Mouse (Mus musculus): ENCODE data around the gene Pnmal1.

Gene Pnmal1

DNA sequence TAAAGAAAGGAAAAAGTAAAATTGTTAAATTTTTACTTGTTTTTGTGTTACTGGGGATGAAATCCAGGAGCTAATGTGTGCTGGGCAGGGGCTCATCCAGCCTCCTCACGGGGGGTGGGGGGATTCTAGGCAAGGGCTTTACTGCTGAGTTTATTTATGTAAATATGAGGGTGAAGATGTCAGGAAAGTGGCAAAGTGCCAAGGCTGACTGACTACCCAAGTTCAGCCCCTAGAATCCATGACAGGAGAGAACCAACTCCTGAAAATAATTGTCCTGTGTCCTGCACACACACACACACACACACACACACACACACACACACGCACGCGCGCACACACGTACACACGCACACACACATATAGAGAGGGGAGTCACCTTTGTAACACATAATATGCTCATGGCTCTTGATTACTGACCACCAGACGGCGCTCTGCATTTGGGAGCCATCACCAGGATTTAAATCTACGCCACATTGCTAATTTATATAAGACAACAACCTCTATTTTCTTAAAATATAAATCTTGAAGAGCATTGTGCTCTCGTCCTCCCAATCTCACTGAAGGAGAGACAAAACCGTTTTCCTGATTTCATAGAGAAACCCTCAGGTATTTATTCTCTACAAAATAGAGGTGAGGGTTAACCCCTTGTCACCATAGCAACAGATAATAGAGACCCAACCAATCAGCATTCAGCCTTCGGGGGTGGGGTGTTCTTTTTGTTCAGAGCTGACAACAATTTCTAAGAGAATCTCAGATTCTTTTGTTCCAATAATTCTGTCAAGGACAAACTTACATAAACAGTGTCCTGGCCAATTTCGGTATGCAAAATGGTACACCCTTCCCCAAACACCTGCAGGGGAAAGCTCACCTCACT, 26.5 kb upstream of the Pnmal1 start:
- H3K4me3 ChIP-seq (replicated peaks; ENCODE audit: low read length): no peak overlapping the region
- H3K9me3 ChIP-seq (ENCODE audit: low read length): no peaks in the 10 kb centered on the region
- H3K27me3 ChIP-seq (ENCODE audit: insufficient read depth, low read length): no peaks in the 10 kb centered on the region
- no peaks in the 10 kb centered on the region for H3K36me3 ChIP-seq (ENCODE audit: insufficient read depth, low read length)
- TF ChIP-seq POU5F1 (IDR thresholded peaks at IDR 0.05; ENCODE audit: borderline replicate concordance, low read length): no peak
- peak; percentile 11; the same call in 1 of the 2 replicates for TF ChIP-seq CTCF (conservative IDR thresholded peaks at IDR 0.05; ENCODE audit: low read length)
- no peak for TF ChIP-seq NANOG (IDR thresholded peaks at IDR 0.05; ENCODE audit: borderline replicate concordance, low read length)
- peaks cover 19% of the 10 kb centered on the region for H3K4me1 ChIP-seq (replicated peaks; ENCODE audit: low read depth, low read length)

DNA sequence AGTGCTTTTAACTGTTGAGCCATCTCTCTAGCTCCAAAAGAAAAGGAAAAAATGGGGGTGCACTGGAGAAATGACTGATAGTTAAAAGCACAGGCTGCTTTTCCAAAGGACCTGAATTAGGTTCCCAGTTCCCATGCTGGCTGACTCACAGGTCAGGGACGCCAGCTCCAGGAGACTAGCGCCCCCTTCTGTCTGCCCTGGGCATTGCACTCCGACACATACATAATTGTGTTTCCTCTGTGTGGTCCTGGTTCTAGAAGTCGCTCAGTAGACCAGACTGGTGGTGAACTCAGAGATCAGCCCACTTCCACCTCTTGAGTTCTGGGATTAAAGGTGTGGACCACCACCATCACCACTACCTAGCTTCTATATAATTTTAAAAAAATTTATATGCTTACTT, 22.2 kb upstream of the Pnmal1 start:
- no peaks in the 10 kb centered on the region for H3K9me3 ChIP-seq (ENCODE audit: low read length)

DNA sequence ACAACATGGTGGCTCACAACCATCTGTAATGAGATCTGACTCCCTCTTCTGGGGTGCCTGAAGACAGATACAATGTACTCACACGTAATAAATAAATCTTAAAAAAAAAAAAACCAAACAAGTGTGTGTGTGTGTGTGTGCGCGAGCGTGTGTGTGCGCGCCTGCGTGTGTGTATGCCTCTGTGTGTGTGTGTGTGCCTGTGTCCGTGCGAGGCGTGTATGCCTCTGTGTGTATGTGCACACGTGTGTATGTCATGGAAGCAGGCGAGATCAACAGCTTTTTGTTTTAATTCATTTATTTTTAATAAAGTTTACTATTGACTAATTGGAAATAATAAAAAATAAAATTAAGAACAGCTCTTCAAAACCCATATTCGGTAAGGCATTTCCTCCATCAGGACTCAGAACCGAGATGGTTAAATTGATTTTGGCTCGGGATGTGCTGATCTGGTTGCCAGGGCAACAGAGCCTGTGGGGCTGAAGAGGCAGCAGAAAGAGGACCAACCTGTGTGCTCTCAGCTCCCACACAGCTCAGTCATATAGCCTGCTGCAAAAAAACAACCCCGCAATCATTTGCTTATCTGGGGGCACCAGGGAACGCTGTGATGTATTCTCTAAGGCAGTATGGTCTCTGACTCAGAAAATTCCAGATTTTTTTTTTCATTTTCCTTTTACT, 21.2 kb upstream of the Pnmal1 start:
- Histone ChIP-seq H3K4me1 (replicated peaks; ENCODE audit: low read depth, low read length) (peaks cover 12% of the 10 kb centered on the region), H3K9me3 (ENCODE audit: low read length) (no peaks in the 10 kb centered on the region), H3K27me3 (ENCODE audit: insufficient read depth, low read length) (peaks cover 7% of the 10 kb centered on the region), H3K4me3 (replicated peaks; ENCODE audit: low read length) (no peak overlapping the region), H3K36me3 (ENCODE audit: insufficient read depth, low read length) (no peaks in the 10 kb centered on the region)
- TF ChIP-seq POU5F1 (IDR thresholded peaks at IDR 0.05; ENCODE audit: borderline replicate concordance, low read length): no peak
- TF ChIP-seq CTCF (conservative IDR thresholded peaks at IDR 0.05; ENCODE audit: low read length): no peak
- TF ChIP-seq NANOG (IDR thresholded peaks at IDR 0.05; ENCODE audit: borderline replicate concordance, low read length): no peak

More for the DNA sequence above, 22.2 kb upstream of the Pnmal1 start:
- peak; percentile 95 for TF ChIP-seq CTCF (conservative IDR thresholded peaks at IDR 0.05; ENCODE audit: low read length)
- no peak for TF ChIP-seq POU5F1 (IDR thresholded peaks at IDR 0.05; ENCODE audit: borderline replicate concordance, low read length)
- H3K27me3 ChIP-seq (ENCODE audit: insufficient read depth, low read length): peaks cover 7% of the 10 kb centered on the region
- no peaks in the 10 kb centered on the region for H3K36me3 ChIP-seq (ENCODE audit: insufficient read depth, low read length)
- peaks cover 13% of the 10 kb centered on the region for H3K4me1 ChIP-seq (replicated peaks; ENCODE audit: low read depth, low read length)
- no peak overlapping the region for H3K4me3 ChIP-seq (replicated peaks; ENCODE audit: low read length)

DNA sequence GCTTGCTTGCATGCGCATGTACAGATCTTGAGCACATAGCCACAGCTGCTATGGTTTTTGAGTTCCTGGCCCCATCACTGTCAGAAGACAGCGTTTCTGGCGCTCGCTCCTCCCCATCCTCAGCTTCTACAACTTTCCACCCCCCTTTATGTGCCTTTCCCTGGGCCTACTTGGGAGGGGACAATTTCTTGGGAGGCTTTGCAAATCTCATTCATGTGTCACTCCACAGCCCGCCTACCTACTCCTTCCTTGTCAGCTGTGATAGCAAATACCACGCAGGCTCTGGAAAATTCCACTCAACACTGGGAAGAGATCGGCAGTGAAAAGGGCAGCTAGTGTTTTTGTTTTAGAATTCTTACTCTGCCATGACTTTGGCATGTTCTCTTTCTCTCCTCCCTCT, 19.2 kb upstream of the Pnmal1 start:
- H3K4me1 ChIP-seq (replicated peaks; ENCODE audit: low read depth, low read length): peaks cover 24% of the 10 kb centered on the region

DNA sequence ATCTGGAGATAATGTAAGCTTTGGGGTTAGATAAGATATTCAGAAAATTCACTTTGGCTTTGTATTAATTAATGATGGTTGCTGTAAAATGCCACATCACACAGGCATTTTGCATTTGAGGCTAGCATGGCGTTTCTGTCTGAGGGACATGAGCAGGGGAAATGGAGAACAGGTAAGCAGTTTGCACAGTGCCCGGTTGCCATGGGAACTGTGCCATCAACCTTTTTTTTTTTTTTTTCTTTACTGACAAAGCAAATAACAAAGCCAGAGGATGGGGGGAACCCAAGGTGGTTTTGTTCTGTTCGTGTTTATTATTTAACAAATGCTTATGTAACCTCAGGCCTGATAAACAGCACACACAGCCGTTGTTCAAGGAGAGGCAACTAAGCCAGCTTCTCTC, 16.6 kb upstream of the Pnmal1 start:
- Histone ChIP-seq H3K4me1 (replicated peaks; ENCODE audit: low read depth, low read length) (peaks cover 38% of the 10 kb centered on the region), H3K4me3 (replicated peaks; ENCODE audit: low read length) (no peak overlapping the region), H3K9me3 (ENCODE audit: low read length) (peaks cover 6% of the 10 kb centered on the region; the same call in 1 of the 2 replicates), H3K27me3 (ENCODE audit: insufficient read depth, low read length) (peaks cover 40% of the 10 kb centered on the region), H3K36me3 (ENCODE audit: insufficient read depth, low read length) (no peaks in the 10 kb centered on the region)
- no peak for TF ChIP-seq POU5F1 (IDR thresholded peaks at IDR 0.05; ENCODE audit: borderline replicate concordance, low read length)

More for the DNA sequence above, 19.2 kb upstream of the Pnmal1 start:
- Histone ChIP-seq H3K36me3 (ENCODE audit: insufficient read depth, low read length) (no peaks in the 10 kb centered on the region), H3K27me3 (ENCODE audit: insufficient read depth, low read length) (peaks cover 14% of the 10 kb centered on the region), H3K9me3 (ENCODE audit: low read length) (no peaks in the 10 kb centered on the region), H3K4me3 (replicated peaks; ENCODE audit: low read length) (no peak overlapping the region)
- no peak for TF ChIP-seq POU5F1 (IDR thresholded peaks at IDR 0.05; ENCODE audit: borderline replicate concordance, low read length)

DNA sequence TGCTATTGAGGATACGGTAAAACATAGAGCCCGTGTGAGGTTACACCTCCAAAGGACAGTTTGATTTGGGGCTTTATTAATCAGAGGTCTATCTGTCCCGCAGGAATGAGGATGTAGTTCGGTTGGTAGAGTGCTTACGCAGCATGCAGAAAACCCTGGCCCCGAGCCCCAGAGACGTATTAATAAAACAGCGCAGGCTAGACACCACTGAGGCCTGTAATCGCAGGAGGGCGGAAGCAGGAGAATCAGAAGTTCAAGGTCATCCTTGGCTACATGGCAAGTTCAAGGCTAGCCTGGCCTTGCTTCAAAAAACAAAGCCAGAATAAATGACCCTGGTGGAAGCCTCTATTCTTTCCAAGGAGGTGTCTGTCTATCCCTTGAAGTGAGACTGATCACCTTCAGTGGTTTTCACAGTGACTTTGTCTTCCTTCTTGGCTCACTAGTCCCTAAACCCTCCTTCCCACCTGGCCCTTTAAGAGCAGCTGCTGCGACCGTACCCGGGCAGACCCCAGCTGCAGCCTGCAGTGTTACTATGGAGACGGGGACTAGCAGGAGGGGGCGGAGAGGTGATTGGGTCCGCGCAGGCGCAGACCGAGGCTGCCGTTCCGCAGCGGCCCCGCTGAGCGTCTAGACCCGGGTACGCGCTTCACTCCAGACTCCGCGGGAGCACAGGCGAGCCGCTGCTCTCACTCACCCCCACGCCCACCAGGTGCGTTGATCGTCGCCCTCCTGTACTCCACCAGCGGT, 15.2 kb upstream of the Pnmal1 start, which contains the start of gene Pnmal2:
Gene Pnmal2, plus strand, starts transcription at position 622 of the 747 bp plus-strand sequence.
- Histone ChIP-seq H3K9me3 (ENCODE audit: low read length) (peaks cover 6% of the 10 kb centered on the region; the same call in 1 of the 2 replicates), H3K36me3 (ENCODE audit: insufficient read depth, low read length) (no peaks in the 10 kb centered on the region), H3K27me3 (ENCODE audit: insufficient read depth, low read length) (peaks cover 52% of the 10 kb centered on the region), H3K4me3 (replicated peaks; ENCODE audit: low read length) (peak within 1 kb of the TSS; percentile 84), H3K4me1 (replicated peaks; ENCODE audit: low read depth, low read length) (peaks cover 45% of the 10 kb centered on the region)
- TF ChIP-seq NANOG (IDR thresholded peaks at IDR 0.05; ENCODE audit: borderline replicate concordance, low read length) (no peak), CTCF (conservative IDR thresholded peaks at IDR 0.05; ENCODE audit: low read length) (no peak), POU5F1 (IDR thresholded peaks at IDR 0.05; ENCODE audit: borderline replicate concordance, low read length) (no peak)

DNA sequence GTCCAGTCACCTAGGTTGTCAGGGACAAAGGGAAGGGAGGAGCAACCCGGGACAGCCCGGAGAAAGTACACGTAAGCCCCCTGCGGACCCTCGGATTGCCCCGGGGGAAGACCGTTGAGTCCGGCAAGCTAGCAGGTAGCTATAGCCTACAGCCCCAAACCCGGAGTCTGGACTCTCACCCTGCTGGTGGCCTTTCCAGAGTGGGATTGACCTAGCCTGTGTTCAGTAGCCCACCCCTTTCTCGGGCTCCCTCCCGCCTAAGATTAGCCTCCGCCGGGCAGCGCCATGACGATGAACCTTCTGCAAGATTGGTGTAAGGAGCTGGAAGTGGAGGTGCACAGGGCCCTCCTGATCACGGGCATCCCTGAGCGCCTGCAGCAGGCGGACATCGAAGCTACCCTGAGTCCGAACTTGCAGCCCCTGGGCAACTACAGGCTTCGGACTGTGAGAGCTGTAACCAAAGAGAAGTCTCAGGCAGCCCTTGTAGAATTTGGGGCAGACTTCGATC, 14.6 kb upstream of the Pnmal1 start:
- H3K4me3 ChIP-seq (replicated peaks; ENCODE audit: low read length): peak overlapping the region; percentile 84
- peaks cover 6% of the 10 kb centered on the region; the same call in 1 of the 2 replicates for H3K9me3 ChIP-seq (ENCODE audit: low read length)
- no peaks in the 10 kb centered on the region for H3K36me3 ChIP-seq (ENCODE audit: insufficient read depth, low read length)
- H3K4me1 ChIP-seq (replicated peaks; ENCODE audit: low read depth, low read length): peaks cover 51% of the 10 kb centered on the region
- no peak for TF ChIP-seq POU5F1 (IDR thresholded peaks at IDR 0.05; ENCODE audit: borderline replicate concordance, low read length)
- TF ChIP-seq CTCF (conservative IDR thresholded peaks at IDR 0.05; ENCODE audit: low read length): no peak
- no peak for TF ChIP-seq NANOG (IDR thresholded peaks at IDR 0.05; ENCODE audit: borderline replicate concordance, low read length)
- peaks cover 56% of the 10 kb centered on the region for H3K27me3 ChIP-seq (ENCODE audit: insufficient read depth, low read length)

DNA sequence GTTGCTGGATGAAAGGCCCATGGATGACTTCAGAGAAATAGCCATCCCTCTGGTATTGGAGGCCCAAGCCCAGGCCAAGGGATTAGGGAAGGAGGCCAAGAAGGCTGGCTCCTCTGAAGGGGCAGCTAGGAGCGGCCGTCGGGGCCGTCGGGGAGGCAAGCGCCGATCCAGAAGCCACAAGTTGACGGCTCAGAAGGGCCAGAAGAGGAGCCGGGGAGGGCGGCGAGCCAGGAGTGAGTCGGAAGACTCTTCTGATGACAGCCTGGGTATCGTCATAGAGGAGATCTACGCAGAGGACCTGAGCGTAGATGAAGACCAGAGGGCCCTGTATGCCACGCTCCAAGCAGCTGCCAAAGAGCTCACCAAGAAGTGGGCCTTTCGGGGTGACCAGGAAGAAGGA, 14.1 kb upstream of the Pnmal1 start:
- Histone ChIP-seq H3K27me3 (ENCODE audit: insufficient read depth, low read length) (peaks cover 57% of the 10 kb centered on the region), H3K36me3 (ENCODE audit: insufficient read depth, low read length) (no peaks in the 10 kb centered on the region), H3K9me3 (ENCODE audit: low read length) (peaks cover 6% of the 10 kb centered on the region; the same call in 1 of the 2 replicates), H3K4me3 (replicated peaks; ENCODE audit: low read length) (peak overlapping the region; percentile 84), H3K4me1 (replicated peaks; ENCODE audit: low read depth, low read length) (peaks cover 56% of the 10 kb centered on the region)
- TF ChIP-seq POU5F1 (IDR thresholded peaks at IDR 0.05; ENCODE audit: borderline replicate concordance, low read length) (no peak), NANOG (IDR thresholded peaks at IDR 0.05; ENCODE audit: borderline replicate concordance, low read length) (no peak), CTCF (conservative IDR thresholded peaks at IDR 0.05; ENCODE audit: low read length) (no peak)
